Mouse (Mus musculus): Measurements from ENCODE around the gene Rsrc1. TPM values are rescaled to one million over a fixed set of nuclear protein-coding genes. Genes with fewer than 3 reads are reported as not detected.
A peak's percentile ranks its signal among the peaks of the same experiment; 100 is the strongest.

Gene Rsrc1
- polyA plus RNA-seq, 1 experiment from 2014 or later = 22.4 TPM

DNA sequence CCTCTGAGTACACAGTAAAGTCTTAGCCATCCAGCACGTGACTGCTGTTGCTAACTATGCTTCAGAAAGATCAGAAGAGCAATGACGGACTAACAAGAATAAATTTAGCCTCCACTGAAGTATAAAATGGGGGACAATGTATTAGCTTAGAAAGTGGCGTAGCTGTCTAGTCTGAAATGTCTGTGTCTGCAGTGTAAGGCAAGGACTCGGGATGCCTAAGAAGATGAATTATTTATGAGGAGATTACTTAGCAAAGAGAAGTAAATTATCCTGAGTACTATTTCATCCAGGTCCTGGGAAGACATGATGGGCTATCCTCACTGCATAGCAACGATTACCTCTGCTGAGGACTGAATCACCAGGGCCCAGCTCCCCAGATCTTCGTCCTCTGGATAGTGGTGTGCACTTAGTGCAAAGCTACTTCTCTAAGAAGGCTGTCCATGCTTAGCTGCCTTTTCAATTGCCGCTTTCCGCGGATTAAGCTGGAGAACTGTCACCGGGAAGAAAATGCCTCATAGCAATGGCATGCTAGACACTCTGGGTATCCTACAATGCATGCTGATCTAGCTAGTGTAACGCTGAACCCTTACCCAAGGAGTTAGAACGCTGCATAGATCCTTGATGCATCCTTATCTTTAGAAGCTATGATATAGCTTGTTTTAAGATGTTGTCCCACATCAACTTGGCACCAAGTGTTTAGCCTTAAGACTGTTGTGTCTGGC, 370.4 kb downstream of the Rsrc1 start:
- no peak overlapping the region for H3K9ac ChIP-seq
- H3K9me3 ChIP-seq = no peaks in the 10 kb centered on the region
- H3K27ac ChIP-seq (replicated peaks) = no peak overlapping the region
- H3K27me3 ChIP-seq (replicated peaks) = no peaks in the 10 kb centered on the region
- H3K36me3 ChIP-seq = peaks cover 6% of the 10 kb centered on the region
- no peak for ATAC-seq (ENCODE audit: extremely low read depth, insufficient number of reproducible peaks, low FRiP score, low TSS enrichment)
- H3K4me2 ChIP-seq = no peak overlapping the region
- H3K4me1 ChIP-seq = no peaks in the 10 kb centered on the region
- no peak overlapping the region for H3K4me3 ChIP-seq
- WGBS = 72% methylated on average over 12 of the region's 12 CpGs

DNA sequence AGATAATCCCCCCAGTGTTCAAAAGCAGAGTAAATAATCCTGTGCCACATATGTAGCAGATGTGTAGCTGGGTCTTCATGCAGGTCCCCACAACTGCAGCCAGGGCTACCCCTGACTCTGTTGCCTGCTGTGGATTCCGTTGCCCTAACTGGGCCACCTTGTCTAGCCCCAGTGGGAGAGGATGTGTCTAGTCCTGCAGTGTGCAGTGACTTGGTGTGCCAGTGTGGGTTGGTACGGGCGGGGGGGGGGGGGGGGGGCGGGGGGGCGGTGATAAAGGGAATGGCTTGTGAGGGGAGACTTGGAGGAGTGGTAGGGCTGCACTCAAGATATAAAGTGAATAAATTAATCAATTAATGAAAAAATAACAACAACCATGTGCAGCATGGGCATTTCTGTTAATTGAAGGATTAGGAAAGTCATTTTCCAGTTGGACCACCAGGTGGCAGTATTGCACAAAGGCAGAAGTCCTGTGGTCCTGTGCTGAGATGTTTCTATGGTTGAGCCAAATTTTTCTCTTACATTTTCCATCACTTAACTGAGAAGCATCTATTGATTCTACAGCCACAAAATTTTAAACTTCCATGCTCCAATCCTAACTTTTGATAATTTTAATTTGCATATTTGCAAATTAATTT, 371.1 kb downstream of the Rsrc1 start:
- no peak overlapping the region for H3K27ac ChIP-seq (replicated peaks)
- peaks cover 3% of the 10 kb centered on the region; the same call in 1 of the 2 replicates for H3K9me3 ChIP-seq
- H3K4me1 ChIP-seq = no peaks in the 10 kb centered on the region
- no peaks in the 10 kb centered on the region for H3K27me3 ChIP-seq (replicated peaks)
- no peak overlapping the region for H3K4me2 ChIP-seq
- H3K9ac ChIP-seq = no peak overlapping the region
- no peak for ATAC-seq (ENCODE audit: extremely low read depth, insufficient number of reproducible peaks, low FRiP score, low TSS enrichment)
- WGBS = 29% methylated on average over 4 of the region's 5 CpGs
- H3K36me3 ChIP-seq = peaks cover 13% of the 10 kb centered on the region
- no peak overlapping the region for H3K4me3 ChIP-seq

DNA sequence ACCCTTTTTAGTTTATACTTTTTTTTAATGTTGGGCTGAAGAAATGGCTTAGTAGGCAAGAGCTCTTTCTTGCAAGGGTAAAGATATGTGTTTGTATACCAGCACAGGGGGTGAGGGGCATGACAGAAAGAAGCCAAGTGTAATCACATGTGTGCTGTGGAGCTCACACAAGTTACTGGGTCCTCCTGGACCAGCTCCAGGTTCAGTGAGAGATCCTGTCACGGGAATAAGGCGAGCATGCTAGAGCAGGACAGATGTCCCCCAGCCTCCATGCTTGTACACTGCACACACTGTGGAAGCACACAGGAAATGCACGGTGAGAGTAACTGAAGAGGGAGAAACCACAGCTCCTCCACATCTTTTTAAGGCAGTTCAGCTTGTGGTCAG, 371.6 kb downstream of the Rsrc1 start:
- Histone ChIP-seq H3K27ac (replicated peaks) (no peak overlapping the region), H3K4me1 (no peaks in the 10 kb centered on the region), H3K4me2 (no peak overlapping the region), H3K27me3 (replicated peaks) (no peaks in the 10 kb centered on the region), H3K9ac (no peak overlapping the region), H3K4me3 (no peak overlapping the region), H3K9me3 (peaks cover 8% of the 10 kb centered on the region; the same call in 1 of the 2 replicates), H3K36me3 (peaks cover 18% of the 10 kb centered on the region)
- 82% methylated on average over 3 of the region's 3 CpGs for WGBS
- ATAC-seq (ENCODE audit: extremely low read depth, insufficient number of reproducible peaks, low FRiP score, low TSS enrichment) = no peak

DNA sequence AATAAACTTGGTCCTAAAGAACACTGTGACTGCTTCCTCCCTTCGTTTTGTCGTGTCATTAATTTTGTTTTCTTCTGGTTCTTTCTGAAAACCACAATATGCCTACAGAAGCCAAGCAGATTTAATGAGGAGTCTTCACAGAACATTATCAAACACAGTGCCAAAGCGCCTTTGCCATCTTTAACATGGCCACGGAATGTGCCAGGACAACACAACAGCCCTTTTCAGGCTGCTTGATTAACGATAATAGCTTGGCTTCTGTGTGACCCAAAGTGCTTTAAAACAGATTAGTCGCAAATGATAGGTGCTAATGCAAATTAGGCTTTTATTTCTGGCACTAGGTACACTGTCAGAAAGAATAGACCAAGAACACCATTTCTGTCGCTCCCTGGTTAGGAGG, 377.2 kb downstream of the Rsrc1 start:
- Histone ChIP-seq H3K4me3 (no peak overlapping the region), H3K27ac (replicated peaks) (no peak overlapping the region), H3K9ac (no peak overlapping the region), H3K36me3 (peaks cover 25% of the 10 kb centered on the region), H3K4me1 (no peaks in the 10 kb centered on the region), H3K9me3 (peaks cover 17% of the 10 kb centered on the region; the same call in 1 of the 2 replicates), H3K27me3 (replicated peaks) (no peaks in the 10 kb centered on the region), H3K4me2 (no peak overlapping the region)
- ATAC-seq (ENCODE audit: extremely low read depth, insufficient number of reproducible peaks, low FRiP score, low TSS enrichment) = no peak
- 86% methylated on average over 7 of the region's 7 CpGs for WGBS

DNA sequence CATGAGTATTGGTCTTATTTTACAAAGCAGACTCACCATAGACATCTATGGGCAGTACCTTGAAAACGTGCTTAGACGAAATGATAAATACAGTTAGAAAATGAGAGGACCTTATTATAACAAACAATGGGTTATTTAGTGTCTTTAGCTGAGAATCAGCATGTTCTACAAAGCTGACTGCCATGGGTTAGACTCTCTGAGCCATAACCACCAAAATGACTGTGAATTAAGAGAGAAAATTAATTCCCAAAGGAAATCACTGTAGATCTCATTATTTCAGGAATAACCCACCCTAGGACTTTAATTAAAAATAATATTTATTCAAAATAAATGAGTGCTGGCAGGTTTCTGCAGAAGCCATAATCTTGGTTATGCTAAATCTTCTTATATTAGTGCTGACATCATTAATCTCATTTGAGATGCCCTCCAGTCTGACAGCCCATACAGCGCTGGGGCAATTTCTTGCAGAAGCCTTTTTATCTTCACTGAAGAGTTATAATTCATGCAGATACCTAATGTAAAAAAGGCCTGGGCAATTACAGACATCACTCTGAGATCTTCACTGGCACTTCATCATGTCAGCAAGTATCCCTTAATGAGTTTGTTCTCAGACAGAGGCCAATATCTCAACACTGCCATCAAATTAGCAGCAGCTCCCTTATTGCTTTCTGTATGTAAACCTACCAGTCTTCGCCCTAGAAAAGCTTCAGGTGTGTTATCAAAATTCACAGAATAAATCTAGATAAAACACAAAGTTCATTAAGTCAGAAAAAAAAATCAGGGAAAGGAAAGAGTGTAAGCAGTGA, 385.1 kb downstream of the Rsrc1 start:
- H3K4me3 ChIP-seq = no peak overlapping the region
- 69% methylated on average over 4 of the region's 4 CpGs for WGBS

DNA sequence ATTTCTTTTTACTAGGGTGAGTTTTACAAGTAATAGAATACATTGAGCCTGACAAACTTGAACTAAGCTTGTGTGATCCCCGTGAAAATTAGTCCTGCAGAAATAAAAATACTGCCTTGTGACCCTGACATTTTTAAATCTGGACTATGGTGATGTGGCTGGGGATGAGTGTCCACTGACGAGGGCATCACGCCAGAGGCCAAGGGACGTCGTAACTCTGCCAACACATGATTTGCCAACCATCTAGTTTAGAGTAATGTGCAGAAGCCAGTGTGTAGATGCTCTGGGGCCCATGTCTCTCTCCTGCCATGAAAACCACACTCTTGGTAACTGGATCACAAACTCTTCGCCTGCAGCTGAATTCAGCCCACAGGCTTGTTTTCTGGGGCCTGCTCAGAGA, 386.3 kb downstream of the Rsrc1 start:
- Histone ChIP-seq H3K4me1 (peaks cover 42% of the 10 kb centered on the region), H3K27ac (replicated peaks) (no peak overlapping the region), H3K4me3 (no peak overlapping the region), H3K9me3 (no peaks in the 10 kb centered on the region), H3K27me3 (replicated peaks) (no peaks in the 10 kb centered on the region), H3K36me3 (no peaks in the 10 kb centered on the region), H3K4me2 (no peak overlapping the region), H3K9ac (no peak overlapping the region)
- WGBS = 63% methylated on average over 6 of the region's 6 CpGs
- no peak for ATAC-seq (ENCODE audit: extremely low read depth, insufficient number of reproducible peaks, low FRiP score, low TSS enrichment)

More for the DNA sequence above, 385.1 kb downstream of the Rsrc1 start:
- H3K4me2 ChIP-seq = no peak overlapping the region
- no peaks in the 10 kb centered on the region for H3K27me3 ChIP-seq (replicated peaks)
- H3K27ac ChIP-seq (replicated peaks) = no peak overlapping the region
- H3K9ac ChIP-seq = no peak overlapping the region
- H3K36me3 ChIP-seq = no peaks in the 10 kb centered on the region
- peaks cover 31% of the 10 kb centered on the region for H3K4me1 ChIP-seq
- no peak for ATAC-seq (ENCODE audit: extremely low read depth, insufficient number of reproducible peaks, low FRiP score, low TSS enrichment)
- no peaks in the 10 kb centered on the region for H3K9me3 ChIP-seq

DNA sequence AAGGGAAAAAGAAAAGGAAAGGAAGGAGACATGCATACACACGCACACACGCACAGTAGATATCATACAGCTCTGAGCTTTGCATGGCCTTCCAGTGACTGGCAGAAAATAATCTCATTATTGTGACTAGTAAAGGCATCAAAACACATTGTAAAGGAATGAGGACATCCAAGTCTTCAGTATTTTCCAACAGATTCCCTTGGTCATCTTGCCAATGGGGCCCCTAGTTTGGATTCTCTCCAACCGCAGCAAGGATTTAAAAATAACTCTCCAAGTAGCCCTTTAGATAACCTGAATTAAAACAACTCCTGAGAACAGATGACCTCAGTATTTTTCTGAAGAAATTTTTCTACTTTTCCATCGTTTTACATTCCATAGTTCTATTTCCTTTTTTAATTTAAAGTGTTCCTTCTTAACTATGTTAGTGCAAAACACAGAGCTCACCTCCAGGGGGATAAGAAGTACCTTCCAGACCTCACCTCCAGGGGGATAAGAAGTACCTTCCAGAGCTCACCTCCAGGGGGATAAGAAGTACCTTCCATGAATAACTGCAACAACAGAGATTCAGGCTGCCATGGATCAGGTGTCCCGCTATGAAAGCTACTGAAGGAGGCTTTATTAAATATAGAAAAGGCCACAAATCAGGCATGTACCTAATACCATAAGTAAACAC, 388.4 kb downstream of the Rsrc1 start:
- no peak overlapping the region for H3K4me3 ChIP-seq
- no peak for ATAC-seq (ENCODE audit: extremely low read depth, insufficient number of reproducible peaks, low FRiP score, low TSS enrichment)
- no peaks in the 10 kb centered on the region for H3K36me3 ChIP-seq
- H3K4me2 ChIP-seq = peak overlapping the region; percentile 41
- H3K27ac ChIP-seq (replicated peaks) = peak overlapping the region; percentile 77
- WGBS = 51% methylated on average over 5 of the region's 5 CpGs
- no peaks in the 10 kb centered on the region for H3K27me3 ChIP-seq (replicated peaks)
- no peaks in the 10 kb centered on the region for H3K9me3 ChIP-seq
- H3K9ac ChIP-seq = no peak overlapping the region
- H3K4me1 ChIP-seq = peaks cover 54% of the 10 kb centered on the region

DNA sequence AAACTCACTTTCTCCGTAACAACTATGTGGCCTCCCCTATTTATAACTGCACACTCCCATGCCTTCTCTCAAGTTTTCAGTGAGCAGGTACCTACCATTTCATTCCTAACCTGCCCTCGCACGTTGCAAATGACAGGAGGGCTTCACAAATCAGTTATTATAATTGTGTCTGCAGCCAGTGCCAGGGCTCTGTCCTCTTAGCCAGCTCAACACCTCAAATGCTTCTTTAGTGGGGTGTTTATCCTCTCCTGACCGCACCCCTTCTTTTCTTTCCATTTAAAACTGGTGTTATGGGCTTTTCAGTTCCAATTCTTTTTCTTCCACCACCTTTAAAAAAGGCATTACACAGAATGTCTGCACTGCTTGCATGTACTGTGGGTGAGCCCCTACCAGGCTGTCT, 391.0 kb downstream of the Rsrc1 start:
- peak overlapping the region; percentile 86; the same call in 1 of the 2 replicates for H3K4me2 ChIP-seq

DNA sequence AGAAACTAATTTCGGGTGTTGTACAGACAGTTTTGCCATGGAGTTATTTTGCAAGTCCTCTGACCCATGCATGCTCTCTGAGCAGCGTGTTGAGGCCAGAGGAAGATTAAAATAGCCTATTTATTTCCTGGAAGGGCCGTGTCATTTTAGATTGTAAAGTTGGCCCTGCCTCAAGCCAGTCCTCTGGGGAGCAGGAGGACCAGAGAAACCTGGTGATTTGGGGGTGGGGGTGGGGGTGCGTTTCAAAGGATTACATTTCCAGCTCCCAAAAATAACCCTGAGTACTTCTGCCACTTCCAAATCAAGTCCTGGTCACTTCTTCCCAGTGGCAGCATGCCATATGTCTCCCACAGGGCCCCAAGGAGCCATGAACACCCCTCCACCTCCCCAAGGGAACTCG, 391.6 kb downstream of the Rsrc1 start:
- H3K4me2 ChIP-seq = peak overlapping the region; percentile 86
- ATAC-seq (ENCODE audit: extremely low read depth, insufficient number of reproducible peaks, low FRiP score, low TSS enrichment) = no peak
- H3K4me1 ChIP-seq = peaks cover 53% of the 10 kb centered on the region
- no peaks in the 10 kb centered on the region for H3K27me3 ChIP-seq (replicated peaks)
- H3K9me3 ChIP-seq = no peaks in the 10 kb centered on the region
- H3K4me3 ChIP-seq = no peak overlapping the region
- no peak overlapping the region for H3K9ac ChIP-seq
- peak overlapping the region; percentile 87 for H3K27ac ChIP-seq (replicated peaks)
- WGBS = 23% methylated on average over 5 of the region's 5 CpGs
- no peaks in the 10 kb centered on the region for H3K36me3 ChIP-seq

More for the DNA sequence above, 391.0 kb downstream of the Rsrc1 start:
- Histone ChIP-seq H3K4me1 (peaks cover 56% of the 10 kb centered on the region), H3K36me3 (no peaks in the 10 kb centered on the region), H3K27ac (replicated peaks) (peak overlapping the region; percentile 87), H3K9ac (no peak overlapping the region), H3K9me3 (no peaks in the 10 kb centered on the region), H3K27me3 (replicated peaks) (no peaks in the 10 kb centered on the region), H3K4me3 (no peak overlapping the region)
- no peak for ATAC-seq (ENCODE audit: extremely low read depth, insufficient number of reproducible peaks, low FRiP score, low TSS enrichment)
- WGBS = 43% methylated on average over 4 of the region's 4 CpGs

DNA sequence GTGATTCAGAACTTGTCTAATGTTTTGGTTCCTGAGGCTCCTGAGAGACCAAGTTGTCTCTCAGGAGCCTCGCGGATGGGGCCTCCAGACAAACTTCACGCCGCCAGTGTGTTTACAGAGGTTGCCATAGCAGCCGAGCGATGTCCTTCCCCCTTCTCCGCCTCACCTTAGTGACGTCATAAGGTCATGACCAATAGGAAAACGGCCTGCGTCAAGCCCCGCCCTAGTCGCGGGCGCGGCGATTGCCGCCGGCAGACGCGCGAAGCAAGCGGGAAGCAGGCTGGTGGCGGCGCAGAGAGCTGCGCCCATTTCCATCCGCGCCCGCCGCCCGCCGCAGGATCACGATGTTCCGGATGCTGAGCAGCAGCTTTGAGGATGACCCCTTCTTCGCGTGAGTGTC, 392.7 kb downstream of the Rsrc1 start, which contains the start of gene Mlf1:
Gene Mlf1 (plus strand): TSS at position 226 of the 400 bp plus-strand sequence.
- Histone ChIP-seq H3K27ac (replicated peaks) (peak within 1 kb of the TSS; percentile 87), H3K27me3 (replicated peaks) (no peaks in the 10 kb centered on the region), H3K4me2 (peak within 1 kb of the TSS; percentile 86), H3K36me3 (no peaks in the 10 kb centered on the region), H3K4me1 (peaks cover 47% of the 10 kb centered on the region), H3K9me3 (no peaks in the 10 kb centered on the region), H3K4me3 (peak within 1 kb of the TSS; percentile 72), H3K9ac (peak within 1 kb of the TSS; percentile 88)
- WGBS = 0% methylated on average over 35 of the region's 35 CpGs
- peak; percentile 75; the same call in 1 of the 2 replicates for ATAC-seq (ENCODE audit: extremely low read depth, insufficient number of reproducible peaks, low FRiP score, low TSS enrichment)

DNA sequence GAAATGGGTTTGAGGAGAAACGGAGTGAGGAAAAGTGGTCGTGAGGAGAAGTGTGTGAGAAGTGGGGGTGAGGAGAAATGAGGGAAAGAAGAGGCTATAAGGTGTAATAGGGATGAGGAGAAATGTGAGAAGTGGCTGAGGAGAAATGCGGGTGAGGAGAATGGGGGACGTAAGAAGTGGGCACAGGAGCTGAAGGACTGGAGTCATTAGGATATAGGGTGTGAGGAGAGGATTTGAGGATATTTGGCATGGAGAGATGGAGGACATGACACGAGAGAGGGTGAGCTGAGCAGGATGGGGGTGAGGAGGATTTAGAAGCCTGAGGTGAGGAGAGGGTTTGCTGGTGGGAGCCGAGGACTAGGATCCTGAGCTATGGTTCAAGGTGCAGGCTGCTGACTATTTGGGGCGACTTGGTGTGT, 393.2 kb downstream of the Rsrc1 start:
- Histone ChIP-seq H3K4me2 (peak overlapping the region; percentile 86), H3K27me3 (replicated peaks) (no peaks in the 10 kb centered on the region), H3K36me3 (no peaks in the 10 kb centered on the region), H3K9me3 (no peaks in the 10 kb centered on the region), H3K4me3 (peak overlapping the region; percentile 72), H3K4me1 (peaks cover 46% of the 10 kb centered on the region), H3K27ac (replicated peaks) (peak overlapping the region; percentile 70), H3K9ac (peak overlapping the region; percentile 88)
- WGBS = 39% methylated on average over 7 of the region's 7 CpGs
- ATAC-seq (ENCODE audit: extremely low read depth, insufficient number of reproducible peaks, low FRiP score, low TSS enrichment) = no peak

All from heart, embryonic 13.5 days (tissue).